Mouse (Mus musculus) brain, embryonic 18.5 days (tissue): ENCODE measurements around the gene Anxa11.
"Not testable (repeated sequence)": the region's sequence is repeated elsewhere in the genome, so short reads cannot be mapped to it uniquely, and the experiment has no call there.

Source experiments
- DNase-seq: peaks from one replicate; pipeline ENCODE4 v3.0.0-alpha.2; 2012; ENCODE audit warnings: low read depth, low spot score

The Anxa11 gene

GRCm38 (mm10) chr14:25840961-25841360 is 995 bp upstream of the Anxa11 start:
- no peak for DNase-seq

- no peak for DNase-seq
Observed at GRCm38 (mm10) chr14:25841579-25841978, 377 bp upstream of the Anxa11 start.

- no peak for DNase-seq
Observed at GRCm38 (mm10) chr14:25842688-25843003, 690 bp downstream of the Anxa11 start.

GRCm38 (mm10) chr14:25844372-25844771 is 2.4 kb downstream of the Anxa11 start:
- no peak for DNase-seq

DNA sequence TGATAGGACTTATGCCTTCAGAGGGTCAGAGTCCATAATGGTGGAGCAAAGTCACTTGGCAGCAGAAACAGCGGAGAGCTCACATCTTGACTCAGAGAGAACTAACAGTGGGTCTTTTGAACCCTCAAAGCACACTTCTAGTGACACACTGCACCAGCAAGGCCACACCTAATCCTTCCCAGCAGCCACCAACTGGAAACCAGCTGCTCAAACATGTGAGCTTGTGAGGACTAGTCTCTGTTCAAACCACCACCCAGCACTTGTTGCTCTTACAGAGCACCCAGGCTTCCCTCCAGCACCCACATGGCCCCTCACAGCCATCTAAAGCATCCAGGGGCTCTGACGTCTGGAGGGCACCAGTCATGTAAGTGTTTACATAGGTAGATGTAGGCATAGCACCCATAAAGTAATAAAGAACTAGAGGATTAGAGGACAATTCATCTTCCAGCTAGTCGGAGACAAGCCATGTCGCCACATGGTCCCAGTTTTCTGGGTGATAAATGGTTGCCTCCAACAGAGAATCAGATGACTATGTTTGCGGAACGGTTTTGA is 4.0 kb downstream of the Anxa11 start:
- DNase-seq = no peak

- DNase-seq = no peak
Observed at GRCm38 (mm10) chr14:25846516-25846915, 4.6 kb downstream of the Anxa11 start.

- no peak for DNase-seq
Observed at GRCm38 (mm10) chr14:25847660-25848059, 5.7 kb downstream of the Anxa11 start.

GRCm38 (mm10) chr14:25848237-25848636 is 6.3 kb downstream of the Anxa11 start:
- no peak for DNase-seq

DNA sequence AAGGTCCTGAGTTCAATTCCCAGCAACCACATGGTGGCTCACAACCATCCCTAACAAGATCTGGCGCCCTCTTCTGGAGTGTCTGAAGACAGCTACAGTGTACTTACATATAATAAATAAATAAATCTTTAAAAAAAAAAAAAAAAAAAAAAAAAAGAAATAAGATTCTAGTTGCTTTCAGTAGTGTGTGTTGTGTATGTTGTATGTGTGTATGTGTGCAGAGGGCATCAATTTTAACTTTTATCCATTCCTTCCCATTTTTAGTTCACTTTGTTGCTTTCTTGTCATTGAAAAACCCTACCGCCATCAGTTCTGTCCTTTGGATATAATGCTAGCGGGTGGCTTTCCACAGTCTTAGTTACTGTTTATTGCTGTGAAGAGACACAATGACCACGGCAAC is 6.8 kb downstream of the Anxa11 start:
- not testable (repeated sequence) for DNase-seq

GRCm38 (mm10) chr14:25850433-25850832 is 8.5 kb downstream of the Anxa11 start:
- DNase-seq = no peak

- DNase-seq = no peak
Observed at GRCm38 (mm10) chr14:25851189-25851588, 9.2 kb downstream of the Anxa11 start.

- DNase-seq = no peak
Observed at GRCm38 (mm10) chr14:25852121-25852561, 10.2 kb downstream of the Anxa11 start.

DNA sequence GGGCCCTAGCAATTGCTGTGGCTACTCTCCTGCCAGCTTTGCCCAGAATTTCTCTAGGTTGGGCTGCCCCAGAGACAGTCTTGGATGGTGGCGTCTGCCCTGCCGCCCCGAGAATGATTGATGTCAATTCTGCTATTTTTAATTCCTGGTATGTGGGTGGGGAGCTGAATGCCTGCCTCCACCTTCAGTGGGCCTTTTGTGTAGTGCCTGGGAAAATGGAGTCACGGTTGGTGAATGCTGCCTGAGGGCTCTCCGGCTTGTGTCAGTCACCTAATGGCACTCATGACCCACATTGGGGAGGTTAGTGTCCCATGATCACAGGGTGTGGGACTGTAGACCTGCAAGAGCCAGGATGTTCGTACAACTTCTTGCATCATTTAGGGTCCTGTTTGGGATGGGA is 11.3 kb downstream of the Anxa11 start:
- no peak for DNase-seq

DNA sequence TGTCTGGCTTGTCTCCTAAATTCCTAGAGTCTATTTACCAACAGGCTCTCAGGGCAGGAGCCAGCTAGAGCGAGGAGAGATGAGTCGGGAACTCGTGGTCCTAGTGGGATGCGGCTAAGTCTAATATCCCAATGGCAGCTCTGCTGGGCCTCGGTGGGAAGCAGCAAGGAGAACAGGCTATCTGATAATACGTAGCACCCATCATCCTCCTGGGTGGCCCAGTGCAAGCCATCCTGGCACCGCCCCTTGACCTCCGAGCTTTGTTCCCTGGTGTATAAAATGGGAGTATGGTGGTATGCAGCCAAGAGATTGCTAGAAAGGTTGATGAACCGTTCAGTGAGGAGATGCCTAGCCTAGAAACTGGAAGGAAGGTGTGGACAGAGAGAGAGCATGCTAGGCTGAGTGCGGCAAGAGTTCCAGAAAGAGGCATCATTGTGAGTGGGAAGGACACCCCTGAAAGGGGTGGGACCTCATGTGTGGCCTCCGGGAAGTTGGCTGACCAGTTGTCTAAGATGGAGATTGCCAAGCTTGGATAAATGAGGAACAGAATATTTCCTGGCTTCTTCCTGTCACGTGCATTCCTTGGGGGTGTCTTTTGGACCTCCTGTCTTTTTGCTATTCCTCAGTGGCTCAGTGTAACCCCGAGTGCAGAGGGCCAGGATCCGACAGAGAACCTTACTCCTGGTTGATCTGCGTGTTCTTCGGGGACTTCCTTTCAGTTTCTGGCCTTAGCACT is 11.9 kb downstream of the Anxa11 start:
- no peak for DNase-seq

DNA sequence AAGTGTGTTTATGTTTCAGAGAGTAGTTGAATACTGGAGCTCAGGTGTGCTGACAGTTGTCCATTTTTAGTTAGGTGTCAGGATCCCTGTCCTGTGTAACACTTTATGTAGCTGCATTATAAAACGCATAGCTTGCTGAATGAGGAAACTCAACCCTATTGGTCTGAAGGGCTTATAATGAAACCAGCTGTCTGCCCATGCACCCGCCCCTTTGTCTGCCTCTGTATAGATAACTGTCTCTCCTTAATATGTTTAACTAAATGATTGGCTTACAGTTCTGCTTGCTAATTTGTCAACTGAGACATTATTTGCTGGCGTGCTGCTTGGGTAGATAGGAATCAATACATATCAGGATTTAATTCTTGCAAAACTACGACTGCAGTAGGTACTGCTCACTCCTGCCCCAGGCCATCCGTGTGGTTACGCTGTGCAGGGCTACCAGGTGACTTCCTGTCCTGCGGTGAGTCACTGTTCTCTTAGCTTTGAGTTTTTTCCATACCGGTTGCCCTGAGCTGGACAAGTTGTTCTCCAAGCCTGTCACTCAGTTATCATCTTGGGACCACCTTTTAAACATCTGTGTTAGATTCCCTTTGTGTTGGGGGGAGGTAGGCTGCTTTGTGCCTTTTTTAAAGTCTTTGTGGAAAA is 13.4 kb downstream of the Anxa11 start:
- no peak for DNase-seq

DNA sequence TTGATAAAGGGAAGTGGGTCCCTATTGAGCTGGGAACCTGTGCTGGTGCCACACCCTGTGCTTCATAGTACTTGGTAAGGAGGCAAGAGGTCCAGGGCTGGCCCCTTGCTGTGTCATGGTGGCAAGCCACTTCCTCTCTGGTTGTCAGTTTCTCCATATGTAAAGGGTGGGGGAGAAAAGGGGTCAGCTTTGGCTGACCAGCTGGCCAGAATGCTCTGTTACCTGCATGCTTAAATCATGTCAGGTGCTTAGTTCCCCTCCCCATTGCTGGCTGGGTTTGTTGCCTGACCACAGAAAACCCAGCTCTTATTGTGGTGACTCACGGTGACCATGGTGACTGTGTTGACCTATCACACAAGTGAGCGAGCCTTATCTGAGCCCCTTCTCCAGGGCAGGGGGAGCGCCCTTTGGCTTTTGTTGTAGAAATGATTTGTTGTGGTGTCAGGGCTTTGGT is 15.2 kb downstream of the Anxa11 start:
- DNase-seq = no peak

DNA sequence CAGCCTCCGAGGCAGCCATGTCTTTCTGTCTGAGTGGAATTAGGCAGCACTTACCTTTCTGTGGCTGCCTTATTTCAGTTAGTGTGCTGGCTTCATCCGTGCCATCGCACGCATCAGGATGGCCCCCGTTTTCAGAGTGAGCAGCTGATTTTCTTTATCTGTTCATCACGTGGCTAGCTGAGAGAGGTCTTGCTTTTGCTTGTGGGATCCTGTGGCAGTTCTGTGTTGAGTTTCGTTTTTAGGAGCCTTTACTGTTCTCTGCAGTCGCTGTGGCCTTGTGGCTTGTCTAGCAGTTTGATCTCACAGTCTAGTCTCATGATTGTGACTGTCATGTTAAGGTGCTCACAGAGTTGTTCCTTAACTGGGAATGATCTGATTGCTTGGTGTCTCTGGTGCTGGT is 16.0 kb downstream of the Anxa11 start:
- DNase-seq = no peak

- no peak for DNase-seq
Observed at GRCm38 (mm10) chr14:25861771-25862530, 20.0 kb downstream of the Anxa11 start.

DNA sequence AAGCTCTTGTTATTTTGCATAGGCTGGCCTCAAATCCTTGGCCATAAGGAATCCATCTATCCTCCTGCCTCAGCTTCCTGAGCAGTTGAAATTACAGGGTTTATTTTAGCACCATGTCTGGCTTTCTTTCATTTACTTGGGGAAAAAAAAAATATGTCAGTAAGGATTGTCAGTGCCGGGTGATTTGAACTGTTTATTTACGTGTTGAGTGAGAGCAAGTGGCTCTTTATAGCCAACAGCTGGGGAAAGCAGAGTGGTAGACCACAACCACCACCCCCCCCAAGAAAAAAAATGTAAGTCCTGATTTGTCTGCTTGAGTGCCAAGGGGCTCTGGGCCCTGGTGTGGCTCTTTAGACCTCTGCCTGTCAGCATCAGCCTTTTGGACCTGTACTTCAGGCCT is 21.8 kb downstream of the Anxa11 start:
- no peak for DNase-seq

GRCm38 (mm10) chr14:25865251-25865650 is 23.3 kb downstream of the Anxa11 start:
- no peak for DNase-seq

DNA sequence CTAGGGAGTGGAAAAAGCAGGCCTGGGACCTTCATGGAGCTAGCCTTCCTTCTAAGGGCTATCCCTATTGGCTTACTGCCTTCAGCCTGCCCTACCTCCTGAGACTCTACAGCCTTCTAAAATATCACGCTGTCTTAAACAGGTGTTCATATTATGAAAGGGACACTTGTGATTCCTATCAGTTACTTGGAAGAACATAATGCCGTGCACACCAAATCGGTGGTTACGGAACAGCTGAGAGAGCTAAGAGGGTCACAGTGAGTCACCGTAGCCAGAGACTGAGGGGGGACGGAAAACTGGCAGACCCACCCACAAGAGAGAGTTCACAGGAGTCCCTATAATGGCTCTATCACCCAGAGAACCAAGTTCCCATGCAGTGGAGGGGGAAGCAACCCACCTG is 24.4 kb downstream of the Anxa11 start:
- no peak for DNase-seq

- no peak for DNase-seq
Observed at GRCm38 (mm10) chr14:25866832-25867231, 24.9 kb downstream of the Anxa11 start.
